Mouse (Mus musculus) frontal cortex, adult 2 months (tissue): ENCODE measurements around the gene Rundc1. TPM values are rescaled to one million over a fixed set of nuclear protein-coding genes. Genes with fewer than 3 reads are reported as not detected.
"Not testable (repeated sequence)": the region's sequence is repeated elsewhere in the genome, so short reads cannot be mapped to it uniquely, and the experiment has no call there.

Source experiments
- DNase-seq, 2 experiments: peaks; one replicate each; pipeline ENCODE4 v3.0.0; 2022; ENCODE audit warnings: low spot score in 1 of 2; ENCODE audit errors: extremely low spot score in 1 of 2
- polyA plus RNA-seq: library from polyadenylated mRNA; depleted of rRNA; stranded (reverse); fragments of >200 nt; gene quantifications from 2 replicates; pipeline ENCODE4 v1.2.3, GENCODE M21; 2012; rRNA removed

The Rundc1 gene
- 33.4 and 33.7 TPM in 2 replicates for polyA plus RNA-seq

GRCm38 (mm10) chr11:101424925-101425813, at the start of gene Rundc1, which contains the start of gene Ptges3l:
Gene Rundc1 (plus strand): TSS chr11:101425085.
Gene Ptges3l (minus strand): TSS chr11:101425333.
- DNase-seq, result peak; percentile 94 to 99

GRCm38 (mm10) chr11:101378196-101378595, 46.7 kb upstream of the Rundc1 start:
- DNase-seq, result not testable (repeated sequence)

- no peak for DNase-seq
Measured at GRCm38 (mm10) chr11:101378926-101379325, 46.0 kb upstream of the Rundc1 start.

- no peak for DNase-seq
Measured at GRCm38 (mm10) chr11:101381817-101382216, 43.1 kb upstream of the Rundc1 start.

GRCm38 (mm10) chr11:101395110-101395509, 29.8 kb upstream of the Rundc1 start:
- peak in 1 of 2 experiments; percentile 86 for DNase-seq

- DNase-seq, result no peak
Measured at GRCm38 (mm10) chr11:101415306-101415705, 9.6 kb upstream of the Rundc1 start.

GRCm38 (mm10) chr11:101416433-101417100, 8.3 kb upstream of the Rundc1 start:
- DNase-seq, result no peak

GRCm38 (mm10) chr11:101417101-101417855, 7.6 kb upstream of the Rundc1 start, which contains the start of gene Aarsd1:
Gene Aarsd1 (minus strand): TSS chr11:101417615.
- peak; percentile 59 to 92 for DNase-seq

- peak; percentile 58 to 70 for DNase-seq
Measured at GRCm38 (mm10) chr11:101418991-101419390, 5.9 kb upstream of the Rundc1 start.

- no peak for DNase-seq
Measured at GRCm38 (mm10) chr11:101419610-101420009, 5.3 kb upstream of the Rundc1 start.

- DNase-seq, result no peak
Measured at GRCm38 (mm10) chr11:101420148-101420547, 4.7 kb upstream of the Rundc1 start.

GRCm38 (mm10) chr11:101424105-101424851, 607 bp upstream of the Rundc1 start, which contains the start of gene Gm27029:
Gene Gm27029 (minus strand): TSS chr11:101424796.
- DNase-seq, result peak in 1 of 2 experiments; percentile 33

GRCm38 (mm10) chr11:101426165-101426564, 1.3 kb downstream of the Rundc1 start:
- DNase-seq, result no peak

GRCm38 (mm10) chr11:101431327-101431726, 6.4 kb downstream of the Rundc1 start:
- DNase-seq, result no peak

- DNase-seq, result no peak
Measured at GRCm38 (mm10) chr11:101433396-101433795, 8.5 kb downstream of the Rundc1 start.

- no peak for DNase-seq
Measured at GRCm38 (mm10) chr11:101435831-101436230, 10.9 kb downstream of the Rundc1 start.

GRCm38 (mm10) chr11:101436916-101437315, 12.0 kb downstream of the Rundc1 start:
- no peak for DNase-seq

GRCm38 (mm10) chr11:101438006-101438405, 13.1 kb downstream of the Rundc1 start:
- not testable (repeated sequence) for DNase-seq

GRCm38 (mm10) chr11:101441450-101442126, 16.7 kb downstream of the Rundc1 start:
- DNase-seq, result not testable (repeated sequence)
